Mouse (Mus musculus): ENCODE data around the gene Hhipl1. TPM values are rescaled to one million over a fixed set of nuclear protein-coding genes. Genes with fewer than 3 reads are reported as not detected.

Hhipl1 gene
- 0.06 and 0.07 TPM in 2 replicates for polyA plus RNA-seq (2012; rRNA removed)

GRCm38 (mm10) chr12:108305812-108306794 lies at the start of gene Hhipl1:
Gene Hhipl1, plus strand, starts transcription at chr12:108306270.

DNA sequence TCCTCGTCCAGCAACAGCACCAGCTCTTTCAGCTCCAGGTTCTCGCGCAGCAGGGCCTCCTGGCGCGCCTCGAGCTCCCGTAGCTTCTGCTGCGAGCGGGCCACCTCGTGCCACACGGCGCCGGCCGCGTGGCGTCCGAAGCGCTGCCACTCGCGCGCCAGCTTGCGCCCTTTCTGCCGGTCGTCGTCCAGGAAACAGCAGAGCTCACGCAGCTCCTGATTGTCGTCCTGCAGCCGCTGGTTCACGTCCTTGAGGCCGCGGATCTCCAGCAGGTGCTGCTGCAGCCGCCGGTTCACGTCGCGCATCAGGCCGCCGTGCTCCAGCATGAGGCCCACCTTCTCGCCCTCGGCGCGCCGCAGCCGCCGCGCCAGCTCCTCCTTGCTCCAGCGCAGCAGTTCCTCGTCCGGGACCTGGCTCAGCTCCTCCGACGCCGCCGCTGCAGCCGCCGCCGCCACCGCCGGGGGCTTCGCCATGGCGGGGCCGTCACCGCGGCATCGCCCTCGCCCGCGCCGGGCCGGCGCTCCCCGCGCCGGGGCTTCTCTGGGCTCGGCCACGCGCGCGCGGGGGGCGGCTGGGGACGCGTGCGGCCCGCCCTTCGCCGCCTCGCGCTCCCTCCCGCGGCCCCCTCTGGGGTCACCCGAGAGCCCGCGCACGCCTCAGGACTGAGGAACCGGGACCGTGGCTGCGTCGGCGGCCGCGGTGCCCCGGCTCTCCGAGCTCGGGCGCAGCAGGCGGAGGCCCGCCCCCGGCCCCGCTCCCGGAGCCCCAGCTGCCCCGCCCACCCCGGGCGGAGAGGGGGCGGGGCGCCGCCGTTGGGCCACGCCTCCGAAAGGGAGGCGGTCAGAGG lies 31.2 kb upstream of the Hhipl1 start, which contains the start of gene Ccdc85c:
Gene Ccdc85c, minus strand, starts transcription at position 765 of the 847 bp plus-strand sequence.

DNA sequence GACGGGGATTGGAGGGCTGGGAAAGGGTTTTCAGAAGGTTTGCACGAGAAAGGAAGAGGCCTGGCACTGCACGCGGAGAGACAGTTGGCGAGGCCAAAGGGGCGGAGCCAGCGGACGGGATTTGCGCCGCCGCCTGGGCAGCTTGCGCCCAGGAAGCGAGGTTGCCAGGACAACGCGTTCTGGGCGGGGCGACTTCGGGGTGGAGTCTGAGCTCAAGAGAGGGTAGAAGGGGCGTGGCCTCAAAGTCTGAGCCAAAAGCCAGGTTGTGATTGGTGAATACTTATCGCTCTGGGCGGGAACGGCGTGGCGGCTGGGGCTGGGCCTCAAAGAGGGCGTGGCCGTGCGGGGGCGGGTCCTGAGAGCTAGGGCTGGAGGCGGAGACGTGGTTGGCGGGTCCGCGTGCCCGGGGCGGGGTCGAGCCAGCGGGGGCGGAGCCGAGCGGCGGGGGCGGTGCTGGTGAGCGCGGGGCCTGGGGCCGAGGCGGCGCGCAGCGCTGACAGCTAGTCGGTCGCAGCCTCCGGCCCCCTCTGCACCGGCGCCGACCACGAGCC lies 27.9 kb downstream of the Hhipl1 start, which contains the start of gene Cyp46a1:
Gene Cyp46a1, plus strand, starts transcription at position 487 of the 551 bp plus-strand sequence.

GRCm38 (mm10) chr12:108370596-108371428 lies 64.7 kb downstream of the Hhipl1 start, which contains the start of gene Eml1:
Gene Eml1, plus strand, starts transcription at chr12:108370957.

Other genes with a start within 250 kb of the Hhipl1 start
- gene Setd3, start 127.0 kb upstream of the Hhipl1 start, polyA plus RNA-seq (2012; rRNA removed) = 27.1 and 28.0 TPM in 2 replicates
- gene Ccnk, start 126.7 kb upstream of the Hhipl1 start, polyA plus RNA-seq (2012; rRNA removed) = 6.5 and 7.3 TPM in 2 replicates
- 1.1 and 1.6 TPM in 2 replicates for gene Ccdc85c, start 30.8 kb upstream of the Hhipl1 start, polyA plus RNA-seq (2012; rRNA removed)
- gene Cyp46a1, start 28.1 kb downstream of the Hhipl1 start, polyA plus RNA-seq (2012; rRNA removed) = 0.37 and 0.57 TPM in 2 replicates
- gene Eml1, start 64.7 kb downstream of the Hhipl1 start, polyA plus RNA-seq (2012; rRNA removed) = 3.4 and 3.5 TPM in 2 replicates
- gene Evl, start 248.4 kb downstream of the Hhipl1 start, polyA plus RNA-seq (2012; rRNA removed) = 20.9 and 23.5 TPM in 2 replicates

Data from liver, embryonic 18 days (tissue).